Mouse (Mus musculus) thymus, postnatal 36 days (tissue): ENCODE data around the gene Mcee.

ENCODE experiments used
- DNase-seq, 2 experiments: peaks; one replicate each; pipeline ENCODE4 v3.0.0; 2022; ENCODE audit warnings: mixed read lengths in 2 of 2

The Mcee gene

GRCm38 (mm10) chr7:64392122-64392818, at the start of gene Mcee, which contains the start of gene Mphosph10:
Gene Mcee, plus strand, starts transcription at chr7:64392607.
Gene Mphosph10, minus strand, starts transcription at chr7:64392268.
- DNase-seq: peak; percentile 99 to 100

GRCm38 (mm10) chr7:64347813-64348212, 44.6 kb upstream of the Mcee start:
- DNase-seq: no peak

GRCm38 (mm10) chr7:64349147-64349861, 43.1 kb upstream of the Mcee start:
- no peak for DNase-seq

- DNase-seq: no peak
Measured at GRCm38 (mm10) chr7:64351087-64351486, 41.3 kb upstream of the Mcee start.

GRCm38 (mm10) chr7:64354206-64354605, 38.2 kb upstream of the Mcee start:
- no peak for DNase-seq

GRCm38 (mm10) chr7:64356661-64357060, 35.7 kb upstream of the Mcee start:
- no peak for DNase-seq

GRCm38 (mm10) chr7:64357405-64357804, 35.0 kb upstream of the Mcee start:
- no peak for DNase-seq

GRCm38 (mm10) chr7:64358666-64359065, 33.7 kb upstream of the Mcee start:
- no peak for DNase-seq

GRCm38 (mm10) chr7:64359943-64360585, 32.3 kb upstream of the Mcee start:
- DNase-seq: no peak

- DNase-seq: no peak
Measured at GRCm38 (mm10) chr7:64360586-64360945, 31.8 kb upstream of the Mcee start.

- no peak for DNase-seq
Measured at GRCm38 (mm10) chr7:64365863-64366262, 26.5 kb upstream of the Mcee start.

- no peak for DNase-seq
Measured at GRCm38 (mm10) chr7:64369841-64370240, 22.6 kb upstream of the Mcee start.

- DNase-seq: no peak
Measured at GRCm38 (mm10) chr7:64371940-64372878, 20.2 kb upstream of the Mcee start.

- DNase-seq: no peak
Measured at GRCm38 (mm10) chr7:64373147-64373829, 19.1 kb upstream of the Mcee start.

GRCm38 (mm10) chr7:64373830-64374562, 18.4 kb upstream of the Mcee start, which contains the start of gene Fan1:
Gene Fan1, minus strand, starts transcription at chr7:64374095.
- peak; percentile 85 to 88 for DNase-seq

- DNase-seq: peak; percentile 5 to 16
Measured at GRCm38 (mm10) chr7:64391479-64391878, 928 bp upstream of the Mcee start.

- no peak for DNase-seq
Measured at GRCm38 (mm10) chr7:64392819-64393151, 378 bp downstream of the Mcee start.

GRCm38 (mm10) chr7:64400725-64401124, 8.3 kb downstream of the Mcee start:
- DNase-seq: no peak

GRCm38 (mm10) chr7:64402452-64402851, 10.0 kb downstream of the Mcee start:
- no peak for DNase-seq

- no peak for DNase-seq
Measured at GRCm38 (mm10) chr7:64403989-64404388, 11.6 kb downstream of the Mcee start.

GRCm38 (mm10) chr7:64424861-64425260, 32.5 kb downstream of the Mcee start:
- DNase-seq: no peak
